ENCODE assay signal across 8 mouse cellular contexts in genomic region chr3:20057306-20058196, GRCm38 (mm10). TPM values are rescaled to one million over a fixed set of nuclear protein-coding genes. Genes with fewer than 3 reads are reported as not detected.
DNase-seq lines count a peak whose midpoint lies in the region; ATAC-seq lines count a peak whose summit lies in the region.

Gene Hltf (plus strand): TSS chr3:20057811.

- under 1% methylated on average over 50 of the region's 54 CpGs for WGBS in hindbrain, embryonic 14.5 days

- peaks cover 8% of the 10 kb centered on the region; the same call in 1 of the 2 replicates for H3K4me1 ChIP-seq in hindbrain, embryonic 14.5 days (replicated peaks; ENCODE audit: control insufficient read depth, insufficient read depth, low read length)

- H3K4me3 ChIP-seq in hindbrain, embryonic 14.5 days (replicated peaks; ENCODE audit: low read length) = peak within 1 kb of the TSS; percentile 80

- peak; percentile 98 for DNase-seq in R1 (ENCODE audit: low read depth, low spot score)
- peak; percentile 94 to 97 for DNase-seq in cerebellum, postnatal 25 days
- DNase-seq in frontal cortex, postnatal 25 days (ENCODE audit: low spot score in 2 of 2) = peak; percentile 92 to 93
- peak; percentile 94 for DNase-seq in hindbrain, embryonic 14.5 days (ENCODE audit: low spot score)
- peak; percentile 93 to 95 for DNase-seq in layer of hippocampus, postnatal 36 days
- DNase-seq in lung, postnatal 36 days = peak; percentile 97
- DNase-seq in retina, postnatal 1 day = peak; percentile 96
- peak; percentile 94 to 96 for DNase-seq in urinary bladder, adult 18-20 months (ENCODE audit: low spot score in 2 of 2)

- peak within 1 kb of the TSS; percentile 80 for H3K9ac ChIP-seq in hindbrain, embryonic 14.5 days

- H3K36me3 ChIP-seq in hindbrain, embryonic 14.5 days (replicated peaks; ENCODE audit: control insufficient read depth, insufficient read depth) = peaks cover 5% of the 10 kb centered on the region

- H3K4me2 ChIP-seq in hindbrain, embryonic 14.5 days (replicated peaks) = peak within 1 kb of the TSS; percentile 77

- H3K9me3 ChIP-seq in hindbrain, embryonic 14.5 days (ENCODE audit: control insufficient read depth, low read length) = no peaks in the 10 kb centered on the region

- peak within 1 kb of the TSS; percentile 85 for H3K27ac ChIP-seq in hindbrain, embryonic 14.5 days

- no peaks in the 10 kb centered on the region for H3K27me3 ChIP-seq in hindbrain, embryonic 14.5 days (ENCODE audit: control insufficient read depth, insufficient read depth, low read length)

- ATAC-seq in hindbrain, embryonic 14.5 days (ENCODE audit: low FRiP score) = peak; percentile 100

RNA-seq across cellular contexts. Expression of gene Hltf, which starts in this region (rescaled TPM):
- polyA plus RNA-seq in hindbrain, embryonic 14.5 days (2014; fragmentation: Nextera tagmentation; extraction: Ambion mirVana) = 21.5 and 22.3 TPM in 2 replicates
- 10 to 100 TPM; 23.7 to 25.7 TPM for total RNA-seq in layer of hippocampus, postnatal 36 days (2021)

Comparison
In these comparisons a context has a peak if more than half of its experiments do, and no peak if none do; other contexts are left out.
1. Peak in every context shown above with its lines: DNase-seq, ATAC-seq, H3K4me3 ChIP-seq and H3K27ac ChIP-seq.